Mouse (Mus musculus) CH12.LX (cell line): ENCODE data around the gene Usmg5. TPM values are rescaled to one million over a fixed set of nuclear protein-coding genes. Genes with fewer than 3 reads are reported as not detected.
A peak's percentile ranks its signal among the peaks of the same experiment; 100 is the strongest.

Experiments used
- DNase-seq: peaks from one replicate; pipeline ENCODE4 v3.0.0-alpha.2; 2013; ENCODE audit errors: extremely low read depth
- H3K27ac ChIP-seq: 2 replicates; pipeline ENCODE4 v1.5.1; 2012; ENCODE audit warnings: low read depth, mild to moderate bottlenecking, control low read depth, moderate library complexity; ENCODE audit not compliant: insufficient read depth
- H3K27me3 ChIP-seq: replicated peaks from 2 replicates; pipeline ENCODE3; 2012; ENCODE audit warnings: inconsistent platforms
- H3K36me3 ChIP-seq, 2 experiments: replicated peaks in 1 of 2; 2 replicates each; pipeline versions ENCODE3 to v1.6.1; 2012; ENCODE audit warnings: inconsistent platforms in 1 of 2, low read length in 1 of 2, mild to moderate bottlenecking in 1 of 2, mixed read lengths in 1 of 2, moderate library complexity in 1 of 2; ENCODE audit not compliant: control insufficient read depth in 1 of 2, insufficient read depth in 1 of 2
- H3K4me1 ChIP-seq, 2 experiments: 2 replicates each; pipeline ENCODE4 v1.6.1; 2012; ENCODE audit warnings: inconsistent platforms in 1 of 2, moderate library complexity in 1 of 2; ENCODE audit not compliant: insufficient read depth in 2 of 2, control insufficient read depth in 1 of 2
- H3K4me2 ChIP-seq: 2 replicates; pipeline ENCODE4 v1.6.1; 2012; ENCODE audit warnings: low read depth, mild to moderate bottlenecking, control low read depth; ENCODE audit not compliant: poor library complexity, insufficient read depth, severe bottlenecking
- H3K4me3 ChIP-seq, 3 experiments: fragments of 150-350 bp in 1 of 3; sonication (generic) in 1 of 3; replicated peaks in 1 of 3; 2 replicates each; pipeline versions ENCODE3 to v1.5.1; 2011 to 2012; ENCODE audit warnings: low read depth in 2 of 3, low read length in 2 of 3, mild to moderate bottlenecking in 2 of 3, moderate library complexity in 2 of 3, control low read depth in 1 of 3, improper control_type of control experiment in 1 of 3, inconsistent platforms in 1 of 3, mixed read lengths in 1 of 3; ENCODE audit not compliant: poor library complexity in 1 of 3
- H3K79me2 ChIP-seq: replicated peaks from 2 replicates; pipeline ENCODE4 v1.6.1; 2012; ENCODE audit warnings: mild to moderate bottlenecking, moderate library complexity; ENCODE audit not compliant: control insufficient read depth, poor library complexity, insufficient read depth, severe bottlenecking; ENCODE audit errors: extremely low read depth
- H3K9ac ChIP-seq: 2 replicates; pipeline ENCODE4 v1.6.1; 2012; ENCODE audit warnings: low read depth, mild to moderate bottlenecking, control low read depth, moderate library complexity; ENCODE audit not compliant: insufficient read depth
- H3K9me3 ChIP-seq: replicated peaks from 2 replicates; pipeline ENCODE3; 2012; ENCODE audit warnings: low read length, inconsistent platforms, mixed read lengths
- BHLHE40 ChIP-seq: IDR thresholded peaks from 2 replicates; pipeline ENCODE4 v1.6.1; 2011; ENCODE audit warnings: mild to moderate bottlenecking, low read depth, low read length, improper control_type of control experiment
- CHD2 ChIP-seq: IDR thresholded peaks from 2 replicates; pipeline ENCODE4 v1.6.1; 2011; ENCODE audit warnings: low read length, improper control_type of control experiment
- CTCF ChIP-seq, 2 experiments: IDR thresholded peaks in 1 of 2; conservative IDR thresholded peaks in 1 of 2; 2 replicates each; pipeline ENCODE4 v1.5.1; 2011 to 2012; ENCODE audit warnings: low read depth in 2 of 2, low read length in 2 of 2, improper control_type of control experiment in 1 of 2, inconsistent platforms in 1 of 2, mild to moderate bottlenecking in 1 of 2, moderate library complexity in 1 of 2
- E2F4 ChIP-seq: IDR thresholded peaks from 2 replicates; pipeline ENCODE4 v1.6.1; 2011; ENCODE audit warnings: low read depth, low read length, improper control_type of control experiment; ENCODE audit not compliant: insufficient replicate concordance
- ELF1 ChIP-seq: IDR thresholded peaks from 2 replicates; pipeline ENCODE4 v1.6.1; 2014; ENCODE audit warnings: low read depth, mild to moderate bottlenecking, inconsistent platforms, low read length, improper control_type of control experiment
- GABPA ChIP-seq: IDR thresholded peaks from 2 replicates; pipeline ENCODE4 v1.6.1; 2012; ENCODE audit warnings: low read depth, low read length, improper control_type of control experiment, inconsistent platforms; ENCODE audit not compliant: insufficient replicate concordance
- IRF4 ChIP-seq: IDR thresholded peaks from 2 replicates; pipeline ENCODE4 v1.6.1; 2014; ENCODE audit warnings: low read depth, mild to moderate bottlenecking, inconsistent platforms, low read length, improper control_type of control experiment
- JUN ChIP-seq: IDR thresholded peaks from 2 replicates; pipeline ENCODE4 v1.6.1; 2011; ENCODE audit warnings: low read depth, mild to moderate bottlenecking, low read length, improper control_type of control experiment, moderate library complexity; ENCODE audit not compliant: insufficient read depth
- JUND ChIP-seq: conservative IDR thresholded peaks from 2 replicates; pipeline ENCODE4 v1.6.1; 2011; ENCODE audit warnings: low read depth, low read length, improper control_type of control experiment
- KAT2A ChIP-seq: IDR thresholded peaks from 2 replicates; pipeline ENCODE4 v1.6.1; 2012; ENCODE audit warnings: low read length, improper control_type of control experiment, inconsistent platforms; ENCODE audit not compliant: insufficient replicate concordance
- MAFK ChIP-seq: IDR thresholded peaks from 2 replicates; pipeline ENCODE4 v1.6.1; 2011; ENCODE audit warnings: low read length, improper control_type of control experiment; ENCODE audit not compliant: insufficient replicate concordance
- MAX ChIP-seq: IDR thresholded peaks from 2 replicates; pipeline ENCODE4 v1.6.1; 2011; ENCODE audit warnings: low read length, improper control_type of control experiment
- MAZ ChIP-seq: IDR thresholded peaks from 2 replicates; pipeline ENCODE4 v1.6.1; 2012; ENCODE audit warnings: low read depth, mild to moderate bottlenecking, inconsistent platforms, low read length, improper control_type of control experiment, moderate library complexity
- MEF2A ChIP-seq: IDR thresholded peaks from 2 replicates; pipeline ENCODE4 v1.6.1; 2014; ENCODE audit warnings: low read depth, mild to moderate bottlenecking, inconsistent platforms, low read length, improper control_type of control experiment, borderline replicate concordance
- MXI1 ChIP-seq: IDR thresholded peaks from 2 replicates; pipeline ENCODE4 v1.6.1; 2011; ENCODE audit warnings: mild to moderate bottlenecking, low read depth, low read length, improper control_type of control experiment
- MYC ChIP-seq: IDR thresholded peaks from 2 replicates; pipeline ENCODE4 v1.6.1; 2011; ENCODE audit warnings: low read depth, mild to moderate bottlenecking, improper control_type of control experiment, low read length
- NELFE ChIP-seq: IDR thresholded peaks from 2 replicates; pipeline ENCODE4 v1.6.1; 2011; ENCODE audit warnings: low read depth, low read length, improper control_type of control experiment
- NRF1 ChIP-seq: IDR thresholded peaks from 2 replicates; pipeline ENCODE4 v1.6.1; 2014; ENCODE audit warnings: low read depth, mild to moderate bottlenecking, inconsistent platforms, low read length, improper control_type of control experiment, moderate library complexity
- PAX5 ChIP-seq: IDR thresholded peaks from 2 replicates; pipeline ENCODE4 v1.6.1; 2012; ENCODE audit warnings: low read length, inconsistent platforms, mixed read lengths
- POLR2A ChIP-seq: IDR thresholded peaks from 2 replicates; pipeline ENCODE4 v1.6.1; 2011; ENCODE audit warnings: low read depth, mild to moderate bottlenecking, improper control_type of control experiment, low read length
- POLR2AphosphoS2 ChIP-seq: IDR thresholded peaks from 2 replicates; pipeline ENCODE4 v1.6.1; 2011; ENCODE audit warnings: low read depth, low read length, improper control_type of control experiment
- RAD21 ChIP-seq: IDR thresholded peaks from 2 replicates; pipeline ENCODE4 v1.6.1; 2011; ENCODE audit warnings: low read depth, mild to moderate bottlenecking, low read length, improper control_type of control experiment, moderate library complexity
- SIN3A ChIP-seq: IDR thresholded peaks from 2 replicates; pipeline ENCODE4 v1.6.1; 2012; ENCODE audit warnings: low read length, improper control_type of control experiment, inconsistent platforms
- SMC3 ChIP-seq: IDR thresholded peaks from 2 replicates; pipeline ENCODE4 v1.6.1; 2011; ENCODE audit warnings: low read depth, low read length, improper control_type of control experiment
- TBP ChIP-seq: conservative IDR thresholded peaks from 2 replicates; pipeline ENCODE4 v1.6.1; 2011; ENCODE audit warnings: low read depth, low read length, improper control_type of control experiment
- TCF12 ChIP-seq: IDR thresholded peaks from 2 replicates; pipeline ENCODE4 v1.6.1; 2014; ENCODE audit warnings: low read depth, mild to moderate bottlenecking, inconsistent platforms, low read length, improper control_type of control experiment
- UBTF ChIP-seq: IDR thresholded peaks from 2 replicates; pipeline ENCODE4 v1.6.1; 2012; ENCODE audit warnings: low read depth, mild to moderate bottlenecking, inconsistent platforms, low read length, improper control_type of control experiment, moderate library complexity
- USF1 ChIP-seq: IDR thresholded peaks from 2 replicates; pipeline ENCODE4 v1.6.1; 2014; ENCODE audit warnings: low read depth, mild to moderate bottlenecking, inconsistent platforms, low read length, improper control_type of control experiment
- USF2 ChIP-seq: conservative IDR thresholded peaks from 2 replicates; pipeline ENCODE4 v1.6.1; 2011; ENCODE audit warnings: low read depth, low read length, improper control_type of control experiment
- ZC3H11A ChIP-seq: IDR thresholded peaks from 2 replicates; pipeline ENCODE4 v1.6.1; 2012; ENCODE audit warnings: low read depth, mild to moderate bottlenecking, inconsistent platforms, low read length, improper control_type of control experiment
- ZKSCAN1 ChIP-seq: IDR thresholded peaks from 2 replicates; pipeline ENCODE4 v1.6.1; 2012; ENCODE audit warnings: low read depth, inconsistent platforms, low read length, improper control_type of control experiment, borderline replicate concordance
- ZMIZ1 ChIP-seq: IDR thresholded peaks from 2 replicates; pipeline ENCODE4 v1.6.1; 2012; ENCODE audit warnings: low read depth, mild to moderate bottlenecking, inconsistent platforms, low read length, improper control_type of control experiment
- ZNF384 ChIP-seq: IDR thresholded peaks from 2 replicates; pipeline ENCODE4 v1.6.1; 2012; ENCODE audit warnings: low read depth, low read length, improper control_type of control experiment, inconsistent platforms
- dilution Hi-C: fragments of 300-500 bp; cut with MboI; formaldehyde crosslinking; loops from 2 replicates; pipeline ENCODE4 v1.14.3; 2020; ENCODE audit warnings: low sequenced_read_pairs; ENCODE audit not compliant: extremely low pct_unique_long_range_greater_than_20kb, extremely low pct_ligation_motif_present
- in situ Hi-C: fragments of 300-500 bp; cut with MboI; formaldehyde crosslinking; loops from 3 replicates; pipeline ENCODE4 v1.14.3; 2019; ENCODE audit warnings: low sequenced_read_pairs, low pct_ligation_motif_present, low pct_unique_long_range_greater_than_20kb, mixed read lengths
- polyA plus RNA-seq: library from polyadenylated mRNA; unstranded; fragments of >175 nt; gene quantifications from 2 replicates; pipeline ENCODE4 v1.2.1, GENCODE M21; 2012; ENCODE audit warnings: low read depth; ENCODE audit not compliant: insufficient read length
- total RNA-seq, 2 experiments: library from RNA; depleted of rRNA; stranded (reverse); fragments of 300-350 nt in 1 of 2; fragments of >200 nt in 1 of 2; gene quantifications; 2 replicates each; pipeline ENCODE4 v1.2.3; 2012 to 2014

Gene Usmg5
- total and polyA plus RNA-seq, 3 experiments, result 226 to 674 (median 646) TPM

GRCm38 (mm10) chr19:47043608-47044007 lies 46.8 kb downstream of the Usmg5 start:
- TF ChIP-seq SIN3A, result no peak
- no peak for TF ChIP-seq TBP
- no peak for TF ChIP-seq MYC
- TF ChIP-seq MAX, result no peak
- no peak for TF ChIP-seq GABPA
- peak in 1 of 2 experiments; percentile 68; a peak in 2 of 4 replicates for TF ChIP-seq CTCF (conservative IDR thresholded peaks at IDR 0.05 in 1 of 2, IDR thresholded peaks at IDR 0.05 in 1 of 2; ENCODE audit: low read depth in 2 of 2, low read length in 2 of 2)
- TF ChIP-seq MAFK, result no peak
- no peak for TF ChIP-seq ZMIZ1
- TF ChIP-seq MEF2A, result no peak
- TF ChIP-seq ELF1, result 0 out of 2 replicates have a peak, but pooled peaks have one; percentile 16
- TF ChIP-seq JUN, result no peak
- TF ChIP-seq ZKSCAN1, result no peak
- no peak for TF ChIP-seq NRF1
- no peak for TF ChIP-seq TCF12
- no peak for TF ChIP-seq JUND
- TF ChIP-seq NELFE, result no peak
- no peak for TF ChIP-seq ZC3H11A
- no peak for TF ChIP-seq ZNF384
- TF ChIP-seq E2F4, result no peak
- no peak for TF ChIP-seq BHLHE40
- TF ChIP-seq IRF4, result no peak
- TF ChIP-seq MXI1, result no peak
- no peak for TF ChIP-seq MAZ
- no peak for TF ChIP-seq KAT2A
- no peak for TF ChIP-seq POLR2A
- peak; percentile 41 for TF ChIP-seq RAD21
- no peak for TF ChIP-seq USF1
- TF ChIP-seq UBTF, result no peak
- peak; percentile 39 for TF ChIP-seq SMC3
- TF ChIP-seq PAX5, result no peak
- TF ChIP-seq CHD2, result no peak
- TF ChIP-seq USF2, result no peak
- TF ChIP-seq POLR2AphosphoS2, result no peak
- TF ChIP-seq, all 38 proteins: peak for 4
- H3K4me2 ChIP-seq, result no peak overlapping the region
- H3K36me3 ChIP-seq, result peaks cover 34 to 83% of the 10 kb centered on the region in 2 experiments
- no peaks in the 10 kb centered on the region for H3K27me3 ChIP-seq
- dilution Hi-C loops, result no loop called here
- no peak overlapping the region for H3K9ac ChIP-seq
- peak; percentile 37 for DNase-seq
- no peaks in the 10 kb centered on the region for H3K9me3 ChIP-seq
- H3K27ac ChIP-seq, result no peak overlapping the region
- no peak overlapping the region for H3K4me3 ChIP-seq
- in situ Hi-C loops, result no loop called here
- peaks cover 0 to 18% of the 10 kb centered on the region in 2 experiments; a peak in 3 of 4 replicates for H3K4me1 ChIP-seq
- H3K79me2 ChIP-seq, result no peaks in the 10 kb centered on the region
